Mouse (Mus musculus) G1E-ER4 (cell line): Measurements from ENCODE around the gene Kdm5c. TPM values are rescaled to one million over a fixed set of nuclear protein-coding genes. Genes with fewer than 3 reads are reported as not detected.

Source experiments
- GATA1 ChIP-seq: IDR thresholded peaks from one replicate; pipeline ENCODE4 v1.8.0; 2012; ENCODE audit warnings: low read length, inconsistent platforms
- polyA plus RNA-seq: library from polyadenylated mRNA; stranded (reverse); fragments of >175 nt; gene quantifications from 2 replicates; pipeline ENCODE4 v1.2.3, GENCODE M21; 2012

The Kdm5c gene
- 68.3 TPM in 2 replicates for polyA plus RNA-seq

- TF ChIP-seq GATA1: no peak
These were observed at the start of gene Kdm5c for GRCm38 (mm10) chrX:152232781-152233763. Gene Kdm5c (plus strand): TSS chrX:152233020.

GRCm38 (mm10) chrX:152187151-152187550, 45.7 kb upstream of the Kdm5c start:
- no peak for TF ChIP-seq GATA1

- TF ChIP-seq GATA1: no peak
These were observed 41.6 kb upstream of the Kdm5c start for GRCm38 (mm10) chrX:152191266-152191665.

- no peak for TF ChIP-seq GATA1
These were observed 34.8 kb upstream of the Kdm5c start for GRCm38 (mm10) chrX:152197814-152198648.

GRCm38 (mm10) chrX:152201737-152202421, 30.9 kb upstream of the Kdm5c start:
- TF ChIP-seq GATA1: no peak

GRCm38 (mm10) chrX:152202422-152203103, 30.3 kb upstream of the Kdm5c start:
- TF ChIP-seq GATA1: no peak

- no peak for TF ChIP-seq GATA1
These were observed 29.6 kb upstream of the Kdm5c start for GRCm38 (mm10) chrX:152203247-152203646.

- TF ChIP-seq GATA1: no peak
These were observed 27.3 kb upstream of the Kdm5c start for GRCm38 (mm10) chrX:152205486-152205885.

- TF ChIP-seq GATA1: no peak
These were observed 18.1 kb upstream of the Kdm5c start for GRCm38 (mm10) chrX:152214703-152215102.

- TF ChIP-seq GATA1: no peak
These were observed 14.3 kb upstream of the Kdm5c start for GRCm38 (mm10) chrX:152218529-152218928.

- no peak for TF ChIP-seq GATA1
These were observed 11.1 kb upstream of the Kdm5c start for GRCm38 (mm10) chrX:152221721-152222120.

GRCm38 (mm10) chrX:152222226-152222625, 10.6 kb upstream of the Kdm5c start:
- no peak for TF ChIP-seq GATA1

- TF ChIP-seq GATA1: no peak
These were observed 9.5 kb upstream of the Kdm5c start for GRCm38 (mm10) chrX:152223313-152223712.

GRCm38 (mm10) chrX:152224280-152224679, 8.5 kb upstream of the Kdm5c start:
- no peak for TF ChIP-seq GATA1

- no peak for TF ChIP-seq GATA1
These were observed 1.3 kb downstream of the Kdm5c start for GRCm38 (mm10) chrX:152234125-152234524.
